Mouse (Mus musculus) ES-CJ7 (cell line): ENCODE data around the gene Acadvl.
"Not testable (repeated sequence)": the region's sequence is repeated elsewhere in the genome, so short reads cannot be mapped to it uniquely, and the experiment has no call there.

Experiments
- DNase-seq: peaks from one replicate; pipeline ENCODE4 v3.0.0; 2011; ENCODE audit warnings: low read depth, low spot score

Gene Acadvl

DNA sequence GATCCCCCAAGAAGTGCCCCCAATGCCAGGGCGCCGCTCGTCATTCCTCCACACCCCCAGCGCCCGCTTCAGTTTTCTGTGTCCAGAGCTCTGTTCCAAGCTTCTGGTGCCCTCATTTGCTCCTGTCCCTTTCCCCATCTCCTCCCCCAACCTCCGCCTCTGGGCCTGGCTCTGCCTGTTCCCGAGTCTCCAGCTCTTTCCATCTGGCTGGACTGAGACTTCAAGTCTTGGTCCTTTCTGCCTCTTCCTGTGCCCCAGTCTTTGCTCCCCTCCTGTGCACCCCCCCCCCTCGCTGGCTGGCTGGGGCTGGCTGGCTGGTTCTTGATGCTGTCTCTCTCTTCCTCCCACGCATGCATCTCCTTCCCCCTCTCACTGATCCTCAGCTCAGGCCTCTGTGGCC is 12.2 kb upstream of the Acadvl start:
- no peak for DNase-seq

DNA sequence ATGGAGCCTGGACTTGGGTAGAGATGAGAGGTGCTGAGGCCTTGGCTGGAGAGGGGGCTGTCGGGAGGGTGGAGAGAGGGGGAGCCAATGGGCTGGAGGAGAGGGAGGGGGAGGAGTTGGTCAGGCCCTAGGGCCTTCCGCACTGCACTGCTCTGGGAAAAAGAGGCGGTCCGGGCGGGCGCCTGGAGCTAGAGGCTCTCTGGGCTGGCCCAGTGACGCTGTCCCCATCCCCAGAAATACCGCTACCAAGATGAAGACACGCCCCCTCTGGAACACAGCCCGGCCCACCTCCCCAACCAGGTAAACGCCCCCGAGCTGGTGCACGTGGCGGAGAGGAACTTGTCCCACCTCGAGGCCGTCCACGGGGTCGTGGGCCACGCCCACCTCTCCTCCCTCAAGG is 11.5 kb upstream of the Acadvl start:
- peak; percentile 86 for DNase-seq

GRCm38 (mm10) chr11:70024151-70024514 is 8.9 kb upstream of the Acadvl start:
- no peak for DNase-seq

- DNase-seq = no peak
These were observed 8.4 kb upstream of the Acadvl start for GRCm38 (mm10) chr11:70023481-70024150.

DNA sequence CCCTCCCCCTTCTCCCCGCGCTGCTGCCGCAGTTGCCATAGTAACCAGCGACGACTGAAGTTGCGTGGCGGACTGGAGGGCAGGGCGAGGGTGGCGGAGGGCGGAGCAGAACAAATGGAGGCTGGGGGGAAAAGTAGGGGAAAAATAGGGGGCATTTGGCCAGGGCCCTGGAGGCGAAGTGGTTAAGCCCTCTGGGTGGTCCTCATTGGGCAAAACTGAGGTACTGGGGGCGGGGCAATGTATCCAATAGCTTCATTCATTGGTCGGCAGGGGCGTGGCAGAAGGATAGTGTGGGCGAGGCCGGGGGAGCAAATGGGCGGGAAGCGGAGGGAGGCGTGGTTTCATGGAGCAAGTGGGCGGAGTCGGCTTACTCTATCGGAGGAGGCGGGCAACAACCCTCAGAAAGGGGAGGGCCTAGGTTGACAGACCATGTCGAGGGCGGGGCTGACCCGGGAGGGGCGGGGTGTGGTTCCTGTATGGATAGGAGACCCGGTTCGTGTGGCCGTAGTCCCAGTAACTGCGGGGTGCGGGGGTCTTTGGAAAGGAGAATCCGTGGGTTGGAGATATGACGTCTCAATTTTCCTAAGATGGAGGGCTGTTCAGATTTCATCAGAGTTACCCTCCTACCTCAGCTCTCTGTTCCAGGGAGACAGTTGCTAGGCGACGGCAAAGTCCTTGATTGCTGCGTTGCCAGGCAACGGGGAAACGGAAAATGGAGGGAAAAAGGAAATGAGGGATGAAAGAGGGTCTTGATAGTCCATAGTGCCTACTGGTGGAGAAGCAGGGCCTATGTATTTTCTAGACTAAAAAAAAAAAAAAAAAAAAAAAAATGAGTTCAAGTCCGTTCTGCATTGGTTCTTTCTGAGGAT is 6.3 kb upstream of the Acadvl start:
- peak; percentile 99 for DNase-seq

DNA sequence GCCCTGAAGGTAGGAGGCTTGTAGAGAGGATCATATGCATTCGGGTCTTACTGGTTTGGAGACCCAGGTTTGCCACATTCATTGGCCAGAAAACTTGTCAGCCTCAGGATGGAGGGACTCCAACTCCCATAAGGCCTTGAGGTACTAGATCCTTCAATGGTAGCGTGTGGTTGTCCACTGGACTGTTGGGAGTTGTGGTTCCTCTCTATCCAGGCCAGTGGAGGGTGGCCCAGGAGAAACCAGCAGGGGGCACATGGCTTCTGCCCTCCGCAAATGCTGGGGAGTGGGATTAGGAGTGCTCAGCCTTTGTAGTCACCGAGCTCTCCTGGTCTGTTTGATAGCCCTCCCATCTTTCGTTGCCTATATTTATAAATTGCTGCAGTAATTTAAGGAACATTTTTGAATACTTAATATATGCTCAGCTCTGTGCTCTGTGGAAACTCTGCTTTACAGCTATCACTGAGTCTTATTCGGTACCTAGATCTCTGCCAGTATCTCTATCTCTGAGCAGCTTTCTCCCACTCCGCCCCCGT is 5.6 kb upstream of the Acadvl start:
- DNase-seq = peak; percentile 95

DNA sequence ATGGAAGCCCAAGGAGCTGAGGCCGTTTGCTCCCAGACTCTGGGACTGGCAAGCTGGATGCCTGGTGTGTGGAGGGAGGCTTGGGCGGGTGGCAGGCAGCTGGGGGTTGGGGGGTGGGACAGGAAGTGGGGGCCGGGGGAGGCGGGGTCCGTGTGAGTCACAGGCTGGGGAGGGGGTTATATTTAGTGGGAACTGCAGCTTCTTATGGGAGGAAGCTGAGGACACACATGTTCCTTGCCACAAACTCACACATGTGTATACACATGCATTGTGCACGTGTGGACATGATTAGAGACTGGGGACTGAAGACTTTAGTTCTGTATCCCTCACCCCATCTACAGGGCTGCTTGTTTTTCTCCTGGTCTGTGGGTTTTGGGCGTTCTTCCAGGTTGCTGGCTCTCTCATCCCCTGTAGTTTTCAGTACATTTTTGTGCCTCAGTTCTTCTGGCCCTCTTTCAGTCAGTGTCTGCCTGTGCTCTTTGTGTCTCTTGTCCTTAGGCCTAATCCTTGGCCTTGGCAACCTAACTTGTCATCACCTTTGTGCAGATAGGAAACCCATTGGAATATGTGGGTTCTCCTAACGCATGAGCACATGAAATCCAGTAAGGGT is 4.9 kb upstream of the Acadvl start:
- DNase-seq = no peak

DNA sequence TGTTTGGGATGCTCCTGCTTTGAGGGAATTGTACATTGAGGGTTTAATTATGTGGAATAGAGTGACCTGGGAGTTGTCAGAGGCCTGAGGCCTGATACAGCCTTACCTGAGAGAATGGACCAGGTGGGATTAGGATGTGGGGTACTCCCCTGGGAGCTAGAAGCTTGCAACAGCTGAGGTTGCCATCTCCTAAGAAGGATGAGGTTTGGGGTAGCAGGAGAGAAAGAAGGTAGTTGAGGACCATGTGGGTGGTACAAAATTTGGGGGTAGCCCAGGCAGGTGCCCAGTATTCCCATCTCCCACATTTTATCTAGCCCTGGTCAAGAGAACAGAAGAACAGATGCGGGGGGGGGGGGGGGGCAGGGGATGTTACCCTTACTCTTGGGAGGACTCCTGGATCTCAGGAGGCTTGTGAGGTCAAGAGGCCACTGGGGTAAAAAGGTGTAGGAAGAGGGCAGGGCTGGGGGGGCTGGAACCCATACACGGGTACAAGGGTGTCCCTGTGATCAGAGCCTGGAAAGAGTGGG is 4.3 kb upstream of the Acadvl start:
- no peak for DNase-seq

DNA sequence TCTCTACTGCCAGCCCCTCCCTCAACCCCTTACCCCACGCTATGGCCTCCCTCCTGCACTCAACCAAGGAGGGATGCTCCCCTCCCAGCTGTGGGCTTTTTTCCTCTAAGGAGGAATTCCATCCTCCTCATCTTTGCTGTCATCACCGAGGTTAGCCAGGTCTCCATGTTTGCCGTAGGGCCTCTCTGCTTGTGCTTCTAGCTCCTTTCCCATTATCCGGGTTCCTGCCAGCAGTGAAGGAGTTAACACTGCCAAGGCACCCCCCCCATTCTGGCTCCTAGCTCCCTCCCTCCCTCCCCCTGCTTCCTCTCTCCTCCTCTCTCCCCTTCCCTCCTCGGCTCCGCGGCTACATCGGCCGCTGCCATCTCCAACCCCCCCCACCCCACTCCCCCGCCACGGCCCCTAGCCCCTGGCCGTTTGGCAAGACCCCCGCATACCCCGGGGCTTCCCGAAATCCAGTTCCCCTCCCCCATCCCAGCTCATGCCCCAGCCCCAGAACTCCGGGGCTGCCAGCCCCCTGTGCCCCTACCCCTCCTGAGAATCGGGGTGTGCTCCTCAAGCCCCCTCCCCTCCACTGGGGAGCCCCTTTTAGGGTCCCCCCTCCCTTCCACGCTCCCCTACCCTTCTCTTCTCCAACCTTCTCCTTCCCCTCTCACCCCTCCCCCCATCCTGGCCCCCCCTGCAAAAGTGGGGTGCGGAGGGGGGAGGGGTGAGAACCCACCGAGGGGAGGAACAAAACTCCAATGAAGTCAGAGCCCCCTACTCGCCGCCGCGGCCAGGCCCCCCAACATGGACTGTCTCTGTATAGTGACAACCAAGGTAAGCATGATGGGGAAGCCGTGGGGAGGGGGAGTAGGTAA is 3.1 kb upstream of the Acadvl start:
- no peak for DNase-seq

GRCm38 (mm10) chr11:70017199-70017767 is 2.1 kb upstream of the Acadvl start:
- DNase-seq = no peak

GRCm38 (mm10) chr11:70016669-70017068 is 1.5 kb upstream of the Acadvl start, which contains the start of gene Dlg4:
Gene Dlg4 (plus strand): TSS chr11:70016942.
- no peak for DNase-seq

GRCm38 (mm10) chr11:70016177-70016576 is 966 bp upstream of the Acadvl start:
- not testable (repeated sequence) for DNase-seq

DNA sequence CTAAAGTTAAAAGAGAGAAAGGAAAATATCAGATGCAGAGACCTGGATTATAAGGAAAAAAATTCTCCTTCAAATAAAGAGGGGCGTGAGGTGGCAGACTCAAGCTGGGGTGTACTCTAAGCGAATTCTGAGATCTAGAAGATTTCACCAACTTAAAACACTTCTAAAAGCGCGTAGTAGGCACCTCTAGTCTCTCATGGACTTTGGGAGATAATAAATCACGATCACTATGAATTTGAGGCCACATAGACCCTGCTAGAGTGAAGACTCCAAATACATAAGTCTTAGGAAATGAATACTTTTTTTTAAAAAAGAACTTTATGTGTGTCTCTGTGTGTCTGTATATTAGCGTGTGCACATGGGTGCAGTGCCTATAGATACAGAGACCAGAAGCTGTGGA is 466 bp upstream of the Acadvl start:
- DNase-seq = no peak

DNA sequence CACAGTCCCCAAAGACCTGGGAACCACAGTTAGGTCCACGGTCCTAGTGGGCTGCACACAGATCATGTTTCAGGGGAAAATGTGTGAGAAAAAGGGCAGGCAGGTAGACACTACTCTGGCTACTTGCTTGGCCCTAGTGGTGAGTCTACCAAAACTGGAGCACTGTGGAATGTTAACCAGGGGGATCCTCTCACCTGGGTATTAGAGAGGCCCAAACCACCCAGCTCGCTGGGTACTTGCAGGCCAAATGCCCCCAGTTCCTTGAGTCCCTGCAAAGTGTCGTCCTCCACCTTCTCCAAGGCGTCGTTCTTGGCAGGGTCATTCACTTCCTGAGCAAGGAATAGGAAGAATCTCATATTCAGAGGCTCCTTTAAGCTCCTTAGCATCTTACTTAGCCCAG is 1.2 kb downstream of the Acadvl start:
- DNase-seq = no peak

- no peak for DNase-seq
These were observed 1.8 kb downstream of the Acadvl start for GRCm38 (mm10) chr11:70013408-70013807.

DNA sequence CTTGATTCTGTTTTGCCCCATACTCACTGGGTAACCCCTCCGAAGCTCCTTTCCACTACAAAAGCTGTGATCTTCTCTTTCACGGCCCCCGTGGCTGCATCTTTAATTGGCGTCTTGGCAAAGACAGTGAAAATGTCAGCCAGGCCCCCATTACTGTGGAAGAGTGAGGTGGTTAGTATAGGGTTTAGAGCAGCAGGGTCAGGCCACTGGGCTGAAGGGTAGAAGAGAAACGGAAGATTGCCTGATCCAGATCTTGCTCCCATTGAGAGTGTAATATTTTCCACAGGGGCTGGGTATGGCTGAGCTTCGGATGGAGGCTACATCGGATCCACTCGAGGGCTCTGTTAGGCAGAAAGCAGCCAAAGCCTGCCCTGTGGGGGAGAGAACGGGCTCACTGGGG is 2.3 kb downstream of the Acadvl start:
- no peak for DNase-seq

DNA sequence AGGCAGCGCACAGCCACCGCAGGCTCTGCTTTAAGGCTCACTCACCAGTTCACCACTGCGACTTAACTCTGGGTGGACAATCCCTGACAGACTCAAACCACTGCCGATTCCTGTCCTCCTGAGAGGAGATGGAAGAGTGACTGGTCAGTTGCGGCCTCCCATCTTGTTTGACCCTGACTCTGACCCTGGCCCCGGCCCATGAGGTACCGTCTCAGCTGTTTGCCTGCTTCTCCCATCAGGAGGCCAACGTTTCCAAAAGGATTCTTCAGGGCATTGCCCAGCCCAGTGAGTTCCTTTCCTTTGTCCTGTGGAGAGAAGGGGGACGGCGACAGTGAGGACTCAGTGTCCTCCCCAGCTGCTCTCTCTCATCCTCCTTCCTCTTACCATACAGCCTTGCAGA is 4.2 kb downstream of the Acadvl start:
- DNase-seq = no peak

GRCm38 (mm10) chr11:70010548-70010947 is 4.7 kb downstream of the Acadvl start:
- DNase-seq = no peak

DNA sequence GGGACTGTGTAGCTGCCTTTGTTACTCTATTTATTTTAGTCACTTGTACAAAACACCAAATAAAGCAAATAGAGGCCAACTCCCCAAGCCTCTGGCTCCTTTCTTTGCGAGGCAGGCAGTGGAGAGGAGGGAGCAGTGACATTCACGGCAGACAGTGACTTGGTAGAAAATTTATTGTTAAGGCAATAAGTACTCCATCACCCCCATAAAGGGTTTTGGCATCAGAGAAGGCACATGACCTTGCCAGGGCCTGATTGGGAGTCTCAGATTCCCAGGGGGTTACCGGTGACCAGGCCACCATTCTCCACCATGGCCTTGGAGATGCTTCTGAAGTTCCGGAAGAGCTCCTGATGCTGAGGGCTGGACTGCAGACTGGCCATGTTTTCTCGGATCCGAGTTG is 5.2 kb downstream of the Acadvl start:
- DNase-seq = no peak

DNA sequence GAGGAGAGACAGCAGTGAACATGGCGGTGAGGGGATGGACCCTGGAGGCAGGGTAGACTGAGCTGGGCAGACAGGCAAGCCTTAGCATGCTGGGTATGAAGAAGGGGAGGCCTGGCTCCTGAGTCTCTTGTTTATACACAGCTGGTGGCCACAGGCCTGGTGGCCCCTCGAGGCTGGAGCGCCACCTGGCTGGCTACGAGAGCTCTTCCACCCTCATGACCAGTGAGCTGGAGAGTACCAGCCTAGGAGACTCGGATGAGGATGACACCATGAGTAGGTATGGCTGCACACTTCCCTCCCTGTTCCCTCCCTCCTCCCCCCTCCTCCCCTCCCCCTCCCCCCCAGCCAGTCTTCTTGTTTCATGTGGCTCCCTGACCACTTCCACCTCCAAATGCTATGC is 9.7 kb downstream of the Acadvl start:
- peak; percentile 79 for DNase-seq

GRCm38 (mm10) chr11:70002471-70002870 is 12.7 kb downstream of the Acadvl start:
- DNase-seq = no peak
